Mouse (Mus musculus): ENCODE measurements around the gene Gm20715. TPM values are rescaled to one million over a fixed set of nuclear protein-coding genes. Genes with fewer than 3 reads are reported as not detected.
"Not testable (repeated sequence)": the region's sequence is repeated elsewhere in the genome, so short reads cannot be mapped to it uniquely, and the experiment has no call there.

Gm20715 gene
- polyA plus RNA-seq (2017; shearing (Covaris generic)): not detected

GRCm38 (mm10) chr7:6410043-6410442 is at the start of gene Gm20715:
TSS of gene Gm20715 (plus strand) at chr7:6410277.
- peak; percentile 81 for ATAC-seq

GRCm38 (mm10) chr7:6360477-6361060 is 49.5 kb upstream of the Gm20715 start:
- no peak for ATAC-seq

DNA sequence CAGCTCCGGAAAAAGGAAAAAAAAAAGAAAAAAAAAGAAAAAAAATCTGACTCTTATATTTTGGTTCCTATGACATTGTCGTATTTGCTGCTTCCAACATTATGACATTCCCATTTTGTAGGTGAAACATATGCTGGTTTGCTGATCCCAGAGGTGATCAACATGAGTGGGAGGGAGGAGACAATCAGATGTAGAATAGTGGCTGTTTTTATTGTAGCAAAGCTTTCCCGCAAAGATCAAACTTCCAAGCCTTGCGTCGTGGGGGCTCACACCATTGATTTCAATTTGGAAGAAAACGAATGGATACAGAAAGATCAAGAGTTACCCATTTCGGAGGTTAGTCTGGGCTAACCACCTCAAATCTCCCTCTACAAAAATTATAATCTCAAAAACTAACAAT is 48.3 kb upstream of the Gm20715 start:
- ATAC-seq: no peak

DNA sequence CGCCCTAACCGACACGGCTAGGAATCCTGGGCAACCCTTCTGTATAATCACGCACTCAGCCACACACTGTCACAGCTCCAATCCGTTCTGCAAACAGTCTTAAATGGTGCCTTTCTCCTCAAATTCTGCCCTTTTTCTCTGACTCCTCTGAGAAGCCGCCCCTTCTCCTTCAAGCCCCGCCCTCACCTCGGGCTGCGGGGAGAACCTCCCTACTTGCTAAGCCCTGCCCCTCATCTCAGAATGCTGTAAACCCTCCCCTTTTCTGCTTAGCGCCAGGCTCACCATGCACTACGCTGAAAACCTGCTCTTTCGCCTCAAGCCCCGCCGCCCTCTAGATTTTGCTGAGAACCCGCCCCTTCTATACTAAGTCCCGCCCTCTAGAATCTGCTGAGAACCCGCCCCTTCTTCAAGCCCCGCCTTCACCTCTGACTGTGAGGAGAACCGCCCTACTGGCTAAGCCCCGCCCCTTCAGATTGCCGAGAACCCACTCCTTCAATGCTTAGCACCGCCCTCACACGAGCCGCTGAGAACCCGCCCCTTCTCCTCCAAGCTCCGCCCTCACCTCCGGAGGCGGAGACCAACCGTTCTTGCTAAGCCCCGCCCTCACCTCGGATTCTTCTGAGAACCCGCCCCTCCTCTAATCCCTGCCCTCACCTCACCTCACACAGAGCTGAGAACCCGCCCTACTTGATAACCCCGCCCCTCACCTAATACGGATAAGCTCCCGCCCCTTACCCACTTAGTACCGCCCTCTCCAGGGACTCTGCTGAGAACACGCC is 47.6 kb upstream of the Gm20715 start:
- peak; percentile 74 for ATAC-seq

GRCm38 (mm10) chr7:6363047-6363488 is 47.0 kb upstream of the Gm20715 start, which contains the start of gene Zfp78:
TSS of gene Zfp78 (plus strand) at chr7:6363280.
- peak; percentile 66 for ATAC-seq

DNA sequence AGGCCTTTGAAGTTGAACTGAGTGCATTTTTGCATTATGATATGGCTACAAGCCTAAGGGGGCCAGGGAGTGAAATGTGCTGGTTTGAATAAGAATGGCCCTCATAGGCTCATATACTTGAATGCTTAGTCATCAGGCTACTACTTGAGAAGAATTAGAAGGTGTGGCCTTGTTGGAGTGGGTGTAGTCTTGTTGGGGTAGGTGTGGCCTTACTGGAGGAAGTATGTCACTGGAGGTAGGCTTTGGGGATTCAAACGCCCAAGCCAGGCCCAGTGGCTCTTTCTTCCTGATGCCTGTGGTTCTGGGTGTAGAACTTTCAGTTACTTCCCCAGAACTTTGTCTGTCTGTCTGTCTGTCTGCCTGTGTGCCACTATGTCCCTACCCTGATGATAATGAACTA is 45.3 kb upstream of the Gm20715 start:
- ATAC-seq: no peak

DNA sequence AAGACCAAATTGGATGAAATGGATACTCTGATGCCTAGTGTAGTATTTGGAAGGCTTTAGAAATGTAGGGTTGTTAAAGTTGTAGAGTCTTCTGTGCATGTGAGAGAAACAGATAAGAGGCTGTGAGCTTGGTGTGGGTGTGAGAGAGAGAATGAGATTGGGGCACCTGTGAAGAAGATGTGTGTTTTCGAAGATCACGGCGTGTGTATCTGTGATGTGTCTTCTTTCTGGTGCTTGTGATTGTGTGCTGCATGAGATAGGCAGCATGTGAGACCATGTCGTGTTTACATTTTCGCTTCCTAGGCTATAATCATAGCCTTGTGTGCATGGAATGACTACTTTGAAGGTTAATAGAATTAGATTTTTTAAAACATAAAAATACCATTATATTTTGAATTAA is 42.9 kb upstream of the Gm20715 start:
- ATAC-seq: no peak

GRCm38 (mm10) chr7:6368146-6368545 is 41.9 kb upstream of the Gm20715 start:
- not testable (repeated sequence) for ATAC-seq

DNA sequence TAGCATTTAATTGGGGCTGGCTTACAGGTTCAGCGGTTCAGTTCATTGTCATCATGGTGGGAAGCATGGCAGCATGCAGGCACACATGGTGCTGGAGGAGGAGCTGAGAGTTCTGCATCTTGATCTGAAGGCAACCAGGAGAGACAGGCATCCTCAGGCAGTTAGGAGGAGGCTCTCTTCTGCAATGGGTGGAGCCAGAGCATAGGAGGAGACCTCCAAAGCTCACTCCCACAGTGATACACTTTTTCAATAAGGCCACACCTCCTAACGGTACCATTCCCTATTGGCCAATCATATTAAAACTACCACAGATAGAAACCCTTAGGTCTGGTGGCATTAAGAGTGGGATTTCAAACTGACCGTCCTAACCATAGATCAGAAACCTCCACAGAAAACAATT is 40.6 kb upstream of the Gm20715 start:
- no peak for ATAC-seq

DNA sequence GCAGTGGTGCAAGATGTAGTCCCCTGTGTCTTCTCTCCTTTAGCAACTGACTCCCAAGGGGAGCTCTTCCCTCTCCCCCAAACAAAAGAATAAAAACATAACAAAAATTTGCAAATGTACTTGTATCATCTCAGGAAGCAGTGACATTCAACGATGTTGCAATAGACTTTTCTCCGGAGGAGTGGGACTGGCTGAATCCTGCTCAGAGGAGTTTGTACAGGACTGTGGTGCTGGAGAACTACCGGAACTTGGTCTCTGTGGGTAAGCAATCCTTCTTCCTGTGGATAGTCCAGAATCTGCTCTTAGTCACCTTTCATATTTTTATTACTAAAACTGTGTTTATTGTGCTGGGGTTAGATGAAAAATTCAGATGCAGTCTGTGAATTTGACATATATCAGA is 37.1 kb upstream of the Gm20715 start:
- ATAC-seq: no peak

GRCm38 (mm10) chr7:6378441-6378840 is 31.6 kb upstream of the Gm20715 start:
- ATAC-seq: no peak

DNA sequence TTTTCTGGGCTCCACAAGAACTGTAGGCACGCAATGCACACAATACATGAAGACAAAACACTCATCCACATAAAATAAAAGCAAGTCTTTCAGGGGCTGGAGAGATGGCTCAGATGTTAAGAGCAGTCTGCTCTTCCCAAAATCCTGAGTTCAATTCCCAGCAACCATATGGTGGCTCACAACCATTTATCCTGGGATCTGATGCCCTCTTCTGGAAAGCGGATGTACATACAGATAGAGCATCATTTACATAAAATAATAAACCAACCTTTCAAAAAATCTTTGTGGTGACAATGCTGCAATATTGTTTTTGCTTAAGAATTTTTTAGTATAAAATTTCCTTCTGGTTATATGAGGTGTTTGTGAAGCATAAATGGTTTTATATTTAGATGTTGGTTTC is 28.6 kb upstream of the Gm20715 start:
- ATAC-seq: no peak

DNA sequence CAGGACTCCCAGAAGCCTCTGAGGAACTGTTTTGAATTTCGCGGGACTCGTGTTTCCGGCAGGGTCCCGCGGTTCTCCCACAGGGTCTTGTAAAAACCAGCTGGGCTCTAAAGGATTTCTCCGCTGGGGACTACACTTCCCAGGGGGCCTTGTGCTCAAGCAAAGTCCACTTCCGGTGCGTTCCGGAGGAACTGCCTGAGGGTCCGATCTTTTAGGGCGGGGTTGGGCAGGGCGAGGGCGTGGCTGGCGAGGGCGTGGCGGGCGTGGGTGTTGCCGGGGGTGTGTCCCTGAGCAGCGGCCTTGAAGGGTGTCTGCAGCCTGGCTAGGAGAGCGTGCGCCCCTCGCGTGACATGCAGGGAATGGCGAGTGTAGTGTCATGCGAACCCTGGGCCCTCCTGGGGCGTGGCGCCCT is 27.0 kb upstream of the Gm20715 start, which contains the start of gene Zfp28:
TSS of gene Zfp28 (plus strand) at position 252 of the 412 bp plus-strand sequence.
- peak; percentile 90 for ATAC-seq

- no peak for ATAC-seq
These were observed 26.1 kb upstream of the Gm20715 start for GRCm38 (mm10) chr7:6384011-6384410.

DNA sequence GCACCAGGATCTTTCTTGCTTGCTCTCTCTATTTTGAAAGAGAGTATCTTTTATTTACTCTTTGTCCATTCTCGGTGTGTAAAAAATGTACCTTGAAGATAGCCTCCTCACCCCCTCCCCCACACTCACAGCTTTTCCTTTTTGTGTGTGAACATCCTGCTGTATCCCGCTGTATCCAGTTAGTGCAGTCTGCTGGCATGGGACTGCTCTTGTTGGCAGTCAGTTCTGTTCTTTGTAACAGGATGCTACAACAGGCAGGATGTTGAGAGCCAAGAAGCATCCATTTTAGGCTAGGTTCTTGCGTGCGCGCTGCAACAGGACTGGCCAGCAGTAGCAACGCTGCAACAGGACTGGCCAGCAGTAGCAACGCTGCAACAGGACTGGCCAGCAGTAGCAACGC is 23.1 kb upstream of the Gm20715 start:
- ATAC-seq: no peak

DNA sequence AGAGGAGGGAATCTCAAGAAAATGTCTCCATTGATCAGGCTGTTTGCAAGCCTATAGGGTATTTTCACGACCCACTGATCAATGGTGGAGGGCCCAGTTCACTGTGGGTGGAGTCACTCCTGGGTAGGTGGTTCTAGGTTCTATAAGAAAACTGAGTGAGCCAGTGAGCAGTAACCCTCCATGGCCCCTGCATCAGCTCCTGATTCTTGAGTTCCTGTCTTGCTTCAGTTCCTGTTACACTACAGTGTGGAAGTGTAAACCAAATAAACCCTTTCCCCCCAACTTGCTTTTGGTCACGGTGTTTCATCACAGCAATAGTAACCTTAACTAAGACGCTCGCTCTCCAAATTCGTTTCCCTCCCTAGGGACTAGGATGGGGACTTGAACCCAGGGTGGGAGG is 21.1 kb upstream of the Gm20715 start:
- no peak for ATAC-seq

DNA sequence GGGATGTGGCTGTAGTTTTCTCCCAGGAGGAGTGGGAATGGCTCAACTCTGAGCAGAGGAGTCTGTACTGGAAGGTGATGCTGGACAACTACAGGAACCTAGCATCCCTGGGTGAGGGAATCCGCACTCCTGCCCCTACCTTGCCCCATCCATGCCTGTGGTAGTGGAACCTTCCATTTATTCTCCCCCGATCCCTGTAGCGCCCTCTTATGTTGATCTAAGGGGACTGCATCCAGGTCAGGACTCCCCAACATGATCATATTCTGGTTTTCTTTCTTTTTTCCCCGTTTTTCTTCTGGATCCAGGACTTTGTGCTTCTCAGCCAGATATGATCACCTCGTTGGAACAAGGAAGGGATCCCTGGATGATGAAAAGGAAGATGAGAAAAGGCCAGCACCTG is 20.6 kb upstream of the Gm20715 start:
- ATAC-seq: no peak

DNA sequence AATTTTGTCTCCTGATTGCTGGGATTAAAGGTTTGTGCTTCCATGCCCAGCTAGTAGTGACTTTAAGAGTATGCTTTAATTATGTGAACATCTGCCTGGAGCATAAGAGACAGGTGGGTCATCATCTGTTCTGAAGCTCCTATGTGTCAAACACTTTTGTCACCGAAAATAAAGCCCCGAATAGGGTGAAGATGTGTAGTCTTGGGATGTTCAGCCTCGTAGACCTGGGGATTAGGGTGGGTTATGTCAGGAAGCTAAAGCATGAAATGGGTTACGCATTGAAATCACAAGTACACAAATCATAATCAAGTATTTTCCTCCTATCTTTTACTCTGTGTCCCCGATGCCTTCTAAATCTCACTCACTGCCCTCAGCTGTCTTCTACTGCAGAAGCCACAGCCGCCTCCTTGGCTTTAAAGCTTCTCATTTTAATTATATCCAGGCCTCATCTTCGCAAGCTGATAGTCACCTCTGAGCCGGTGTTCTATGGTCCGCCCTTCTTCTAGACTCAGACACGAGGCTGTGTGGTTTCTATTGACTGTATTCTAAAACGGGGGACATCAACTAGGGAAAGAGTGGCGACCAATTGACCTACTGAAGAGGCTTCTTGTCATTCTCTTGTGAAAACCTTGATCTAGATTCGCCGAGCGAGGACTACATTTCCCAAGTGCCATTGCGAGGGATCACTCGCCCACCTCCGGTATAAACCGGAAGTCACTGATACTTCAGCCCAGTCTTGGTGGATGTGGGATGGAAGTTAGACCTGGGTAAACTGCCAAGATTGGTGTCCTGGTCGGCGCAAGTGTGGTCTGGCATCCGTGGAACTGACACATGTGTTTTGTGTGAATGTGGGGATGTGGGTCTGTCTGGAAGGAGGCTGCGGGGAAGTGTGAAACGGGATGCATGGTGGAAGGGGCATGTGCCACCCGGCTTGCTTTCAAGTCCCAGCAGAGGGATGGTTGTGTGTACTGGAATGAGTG is 11.8 kb upstream of the Gm20715 start, which contains the start of gene Smim17:
TSS of gene Smim17 (plus strand) at position 720 of the 980 bp plus-strand sequence.
- peak; percentile 96 for ATAC-seq

DNA sequence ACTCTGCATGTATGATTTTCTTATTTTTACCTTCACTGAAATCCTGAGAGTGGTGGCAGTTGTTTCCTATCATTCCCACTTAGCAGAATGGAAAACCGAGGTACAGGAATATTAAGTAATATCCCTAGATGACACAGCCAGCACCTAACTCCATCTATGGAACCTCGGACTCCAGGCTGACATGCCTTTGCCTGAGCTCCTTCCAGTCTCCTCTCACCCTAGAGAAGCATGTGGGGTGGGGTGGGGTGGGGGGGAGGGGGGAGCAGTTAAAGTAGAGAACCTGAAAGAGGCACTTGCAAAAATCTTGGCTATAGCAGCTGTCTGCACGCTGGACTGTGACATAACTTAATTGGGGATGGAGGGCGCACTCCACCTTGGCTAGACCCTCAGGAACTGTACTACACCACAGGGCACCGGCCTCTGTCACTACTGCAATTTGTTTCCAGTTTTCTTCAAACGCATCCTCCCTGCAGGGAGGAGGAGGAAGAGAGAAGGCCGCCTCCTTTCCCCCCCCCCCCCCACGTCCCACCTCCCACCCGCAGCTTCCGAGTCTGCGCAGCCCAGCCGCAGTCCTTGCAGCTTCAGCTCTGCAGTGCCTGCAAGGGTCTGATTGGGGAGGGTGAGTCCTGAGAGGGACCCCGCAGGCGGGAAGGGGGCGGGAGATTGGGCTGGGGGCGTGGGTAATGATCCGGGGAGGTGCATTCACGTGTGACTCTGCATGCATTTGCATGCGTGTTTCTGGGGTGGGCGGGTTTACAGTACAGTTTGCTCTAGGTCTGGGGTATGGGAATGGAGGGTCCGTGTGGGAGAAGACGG is 4.8 kb downstream of the Gm20715 start:
- no peak for ATAC-seq

DNA sequence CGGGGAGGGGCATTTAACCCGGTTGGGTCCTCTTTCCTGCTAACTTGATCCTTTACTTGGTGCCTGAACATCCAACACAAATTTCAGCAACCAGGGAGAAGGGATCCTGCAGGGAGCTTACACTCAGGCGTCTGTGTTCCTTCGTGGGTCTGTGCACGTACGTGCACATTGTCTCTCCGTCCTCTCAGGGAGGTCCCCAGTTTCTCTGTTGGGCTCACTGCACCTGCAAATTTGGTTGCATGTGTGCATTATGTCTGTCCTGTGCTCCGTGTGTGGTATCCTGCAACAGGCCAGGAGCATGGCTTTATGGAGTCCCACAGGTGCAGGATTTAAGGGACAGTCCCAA is 5.3 kb downstream of the Gm20715 start:
- ATAC-seq: no peak

DNA sequence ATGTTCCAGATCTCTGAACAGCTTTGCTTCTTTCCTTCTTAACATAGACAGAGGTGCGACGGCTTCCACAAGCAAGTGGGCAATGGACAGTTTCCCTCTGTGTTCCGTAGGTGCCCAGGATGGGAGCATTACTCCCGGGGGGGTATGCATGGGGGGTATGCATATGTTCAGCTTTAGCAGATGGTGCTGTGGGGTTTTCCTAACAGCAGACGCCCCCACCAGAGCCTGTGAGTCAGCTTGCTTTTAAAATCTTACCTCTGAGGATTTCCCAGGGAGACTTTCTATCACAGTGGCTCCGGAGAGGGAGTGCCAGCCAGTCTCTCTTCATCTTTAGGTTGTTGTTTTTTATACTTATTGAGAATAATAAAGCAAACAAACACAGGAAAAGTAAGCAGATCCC is 9.8 kb downstream of the Gm20715 start:
- ATAC-seq: no peak

- ATAC-seq: no peak
These were observed 19.3 kb downstream of the Gm20715 start for GRCm38 (mm10) chr7:6429381-6429780.

Data from activated CD4-positive, CD25-positive, alpha-beta regulatory T cell, adult 4 months (primary cell).